Mouse (Mus musculus): ENCODE data around the gene Lyg1.

GRCm38 (mm10) chr1:37957659-37958058 lies at the start of gene Lyg1:
- TF ChIP-seq CTCF (IDR thresholded peaks at IDR 0.05) (no peak), EP300 (IDR thresholded peaks at IDR 0.05) (no peak)
